Mouse (Mus musculus) monocyte, adult 5-6 weeks (primary cell): ENCODE measurements at regions not wholly inside any gene's neighbourhood (a gene's known extent, or its start where the extent isn't known, plus 50 kb on each side); places are given as distances from the start of the nearest gene placed in this dataset.

Source experiments
- ATAC-seq: fragments of 153-309, 156-312 bp; replicated peaks from 2 replicates; pipeline ENCODE4 v1.8.0; 2017; ENCODE audit warnings: mild to moderate bottlenecking; ENCODE audit not compliant: low TSS enrichment, insufficient number of reproducible peaks, severe bottlenecking, poor library complexity, low FRiP score

GRCm38 (mm10) chr1:184547650-184548235 is 184.7 kb downstream of the Hlx start:
- ATAC-seq: no peak

- no peak for ATAC-seq
These were observed 186.2 kb downstream of the Hlx start for GRCm38 (mm10) chr1:184546140-184546661.

- ATAC-seq: no peak
These were observed 187.3 kb downstream of the Hlx start for GRCm38 (mm10) chr1:184545111-184545510.

GRCm38 (mm10) chr1:184542321-184543115 is 189.9 kb downstream of the Hlx start:
- ATAC-seq: peak; percentile 48; the same call in 1 of the 2 replicates

- ATAC-seq: no peak
These were observed 192.6 kb downstream of the Hlx start for GRCm38 (mm10) chr1:184539818-184540217.

- peak; percentile 77 for ATAC-seq
These were observed 195.9 kb downstream of the Hlx start for GRCm38 (mm10) chr1:184536311-184537200.

- peak; percentile 38 for ATAC-seq
These were observed 196.7 kb downstream of the Hlx start for GRCm38 (mm10) chr1:184535691-184536090.

- ATAC-seq: no peak
These were observed 197.9 kb downstream of the Hlx start for GRCm38 (mm10) chr1:184534511-184534910.

- ATAC-seq: no peak
These were observed 198.5 kb downstream of the Hlx start for GRCm38 (mm10) chr1:184533870-184534269.

- ATAC-seq: no peak
These were observed 199.8 kb downstream of the Hlx start for GRCm38 (mm10) chr1:184532488-184533055.

GRCm38 (mm10) chr1:184530606-184531320 is 201.7 kb downstream of the Hlx start:
- ATAC-seq: no peak

GRCm38 (mm10) chr1:184525740-184526139 is 206.7 kb downstream of the Hlx start:
- ATAC-seq: no peak

GRCm38 (mm10) chr1:184519551-184519950 is 212.9 kb downstream of the Hlx start:
- ATAC-seq: no peak

GRCm38 (mm10) chr1:184504663-184505062 is 227.8 kb downstream of the Hlx start:
- ATAC-seq: no peak

- no peak for ATAC-seq
These were observed 228.5 kb downstream of the Hlx start for GRCm38 (mm10) chr1:184503827-184504355.

GRCm38 (mm10) chr1:184500702-184501101 is 231.7 kb downstream of the Hlx start:
- ATAC-seq: no peak

- ATAC-seq: no peak
These were observed 233.4 kb downstream of the Hlx start for GRCm38 (mm10) chr1:184498909-184499525.

- ATAC-seq: no peak
These were observed 235.4 kb downstream of the Hlx start for GRCm38 (mm10) chr1:184497007-184497406.
